Mouse (Mus musculus) adrenal gland, adult (tissue): ENCODE measurements around the gene Rev1.

Source experiments
- DNase-seq, 2 experiments: peaks; one replicate each; pipeline ENCODE4 v3.0.0; 2022 to 2023; ENCODE audit warnings: low spot score in 1 of 2; ENCODE audit not compliant: inconsistent age in 2 of 2

Gene Rev1

DNA sequence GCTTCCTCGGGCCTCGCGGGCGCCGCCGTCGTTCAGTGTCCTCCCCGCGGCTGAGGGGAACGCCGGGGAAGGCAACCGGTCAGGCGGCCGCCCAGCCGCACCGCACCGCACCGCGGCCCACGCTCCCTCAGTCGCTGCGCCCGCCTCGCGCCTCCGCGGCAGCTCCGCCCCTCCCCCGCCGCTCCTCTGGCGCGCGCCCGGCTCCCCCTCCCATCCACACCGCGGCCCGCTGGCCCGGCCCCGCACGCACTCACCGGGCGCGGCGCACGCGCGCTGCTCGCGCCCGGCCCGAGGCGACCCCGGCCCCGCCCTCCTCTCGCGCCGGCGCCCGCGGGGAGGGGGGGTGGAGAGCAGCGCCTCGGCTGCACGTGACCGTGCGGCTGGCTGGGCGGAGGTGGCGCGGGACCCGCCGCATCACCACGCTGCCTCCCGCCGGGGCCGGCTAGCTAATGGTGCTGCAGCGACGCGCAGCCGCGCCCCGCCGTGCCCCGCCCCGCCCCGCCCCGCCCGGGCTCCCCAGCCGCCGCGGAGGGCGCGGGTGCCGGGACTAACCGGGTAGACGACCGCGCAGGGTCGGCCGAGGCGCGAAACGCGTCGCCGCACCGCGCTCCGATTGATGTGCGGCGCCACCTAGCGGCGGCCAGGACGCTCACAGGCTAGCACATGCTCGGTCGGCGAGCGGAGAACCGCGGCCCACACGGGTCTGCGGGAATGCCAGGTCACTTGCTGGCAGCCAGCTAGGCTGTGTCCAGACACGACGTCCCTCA, at the start of gene Rev1:
Gene Rev1 (minus strand): TSS at position 301 of the 767 bp plus-strand sequence.
- peak; percentile 97 to 98 for DNase-seq

DNA sequence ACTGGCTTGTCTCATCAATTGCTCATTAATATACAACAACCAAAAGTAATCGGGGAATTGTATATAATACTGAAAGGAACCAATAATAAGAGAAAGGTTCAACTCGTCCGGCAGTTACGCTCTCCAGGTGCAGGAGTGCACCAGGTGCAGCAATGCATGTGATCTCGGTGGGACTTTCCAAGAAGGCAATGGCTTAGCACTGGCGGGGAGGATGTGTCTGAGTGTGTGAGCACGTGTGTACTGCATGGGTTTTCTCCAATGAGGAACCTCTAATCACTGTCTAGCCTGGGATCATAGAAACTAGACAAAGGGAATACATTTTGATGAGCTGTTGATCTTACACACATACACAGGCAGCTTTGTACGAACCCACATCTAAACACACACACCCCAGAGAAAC, 49.3 kb upstream of the Rev1 start:
- DNase-seq, result no peak

GRCm38 (mm10) chr1:38176077-38176476, 46.5 kb upstream of the Rev1 start:
- no peak for DNase-seq

DNA sequence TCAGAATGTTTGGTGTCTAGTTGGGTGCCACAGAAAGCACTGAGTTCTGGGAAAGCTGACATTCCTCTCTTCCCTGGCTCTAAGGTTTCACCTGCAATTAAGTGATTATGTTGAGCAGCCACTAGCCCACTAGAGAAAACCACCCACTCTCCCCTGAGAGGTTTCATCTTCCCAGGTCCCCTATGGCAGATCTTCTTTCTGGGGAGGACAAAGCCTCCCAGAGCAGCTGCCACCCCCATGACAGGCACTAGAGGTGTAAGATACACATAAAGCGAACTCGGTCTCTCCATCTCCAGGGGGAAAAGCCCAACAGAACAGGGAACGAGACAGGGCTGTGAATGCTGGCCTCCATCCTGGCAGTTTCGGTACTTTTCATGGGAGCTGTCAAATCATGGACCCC, 42.3 kb upstream of the Rev1 start:
- DNase-seq, result no peak

DNA sequence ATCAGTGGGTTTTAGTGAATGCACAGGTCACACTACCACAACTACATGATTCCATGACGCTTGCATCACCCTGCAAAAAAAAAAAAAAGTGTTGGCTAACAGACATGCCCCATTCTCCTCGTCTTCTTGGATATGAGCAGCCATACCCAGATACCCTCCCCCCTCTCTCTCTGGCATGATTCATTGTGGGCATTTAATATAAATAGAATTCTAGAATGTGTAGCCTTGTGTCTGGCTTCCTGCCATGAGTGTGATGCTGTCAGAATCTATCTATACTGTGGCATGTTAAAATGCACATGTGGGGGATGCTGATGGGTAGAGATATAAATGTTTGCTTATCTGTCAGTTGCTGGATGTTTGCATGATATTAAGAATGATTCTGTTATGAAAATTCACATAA, 36.1 kb upstream of the Rev1 start:
- DNase-seq, result no peak

GRCm38 (mm10) chr1:38150086-38150485, 20.5 kb upstream of the Rev1 start:
- no peak for DNase-seq

- no peak for DNase-seq
These were observed 16.4 kb upstream of the Rev1 start for GRCm38 (mm10) chr1:38146008-38146407.

- DNase-seq, result no peak
These were observed 11.8 kb upstream of the Rev1 start for GRCm38 (mm10) chr1:38141371-38141770.

DNA sequence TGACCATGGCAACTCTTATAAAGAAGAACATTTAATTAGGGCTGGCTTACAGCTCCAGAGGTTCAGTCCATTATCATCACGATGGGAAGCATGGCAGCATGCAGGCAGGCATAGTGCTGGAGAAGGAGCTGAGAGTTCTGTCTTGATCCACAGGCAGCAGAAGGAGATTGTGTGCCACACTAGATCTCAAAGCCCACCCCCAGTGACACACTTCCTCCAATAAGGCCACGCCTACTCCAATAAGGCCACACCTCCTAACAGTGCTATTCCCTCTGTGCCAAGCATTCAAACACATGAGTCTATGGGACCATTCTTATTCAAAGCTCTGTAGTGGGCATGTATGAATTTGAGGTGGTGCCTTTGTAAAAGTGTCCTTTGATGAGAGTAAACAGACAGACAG, 11.3 kb upstream of the Rev1 start:
- DNase-seq, result no peak

DNA sequence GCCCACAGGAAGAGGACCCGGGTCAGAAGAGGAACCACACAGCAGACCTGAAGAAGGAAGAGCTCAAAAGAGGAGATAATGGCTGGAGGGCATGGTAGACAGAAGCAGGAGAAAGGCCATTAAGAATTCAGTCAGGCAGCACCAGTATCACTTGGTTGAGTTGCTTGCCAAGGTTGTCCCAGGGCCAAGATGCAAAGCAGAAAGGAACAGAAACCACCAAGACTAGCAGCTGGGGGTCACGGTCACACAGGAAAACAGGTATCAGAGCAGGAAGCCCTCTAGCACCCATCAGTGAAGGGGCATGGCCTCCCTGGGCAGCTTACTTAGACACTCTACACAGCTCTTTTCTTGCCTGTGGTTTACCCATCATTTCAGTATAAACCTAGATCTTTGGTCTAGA, 9.8 kb upstream of the Rev1 start:
- no peak for DNase-seq

GRCm38 (mm10) chr1:38132942-38133341, 3.3 kb upstream of the Rev1 start:
- DNase-seq, result peak in 1 of 2 experiments; percentile 39

DNA sequence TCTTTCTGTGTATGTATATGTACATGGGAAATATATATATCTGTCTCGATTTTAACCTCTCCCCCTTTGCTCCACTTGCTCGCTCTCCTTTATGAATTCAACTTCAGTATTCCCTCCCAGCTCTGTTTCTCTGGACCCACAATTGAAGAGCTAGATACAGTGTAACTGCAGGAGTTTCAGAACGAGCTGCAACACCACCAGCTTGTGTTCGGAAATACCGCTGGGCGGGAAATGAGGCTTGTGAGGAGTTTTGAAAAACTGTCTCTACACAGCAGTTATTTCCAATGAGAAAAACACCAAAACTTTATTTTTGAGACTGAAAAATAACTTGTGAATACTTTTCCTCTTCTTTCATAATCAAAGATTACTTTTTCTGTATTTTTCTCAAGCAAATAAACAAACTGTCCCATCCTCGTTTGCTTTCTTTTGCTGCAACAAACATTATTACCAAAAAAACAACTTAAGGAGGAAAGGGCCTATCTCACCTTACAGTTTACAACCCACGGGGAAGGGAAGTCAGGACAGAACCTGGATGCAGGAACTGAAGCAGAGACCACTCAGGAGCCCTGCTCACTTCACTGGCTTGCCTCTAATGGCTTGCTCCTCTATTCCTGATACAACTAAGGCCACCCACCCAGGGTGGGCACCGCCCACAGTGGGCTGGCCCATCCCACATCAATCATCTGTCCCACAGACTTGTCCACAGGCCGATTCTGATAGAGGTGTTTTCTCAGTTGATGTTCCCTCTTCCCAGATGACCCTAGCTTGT, 1.3 kb upstream of the Rev1 start:
- DNase-seq, result peak in 1 of 2 experiments; percentile 23

- peak; percentile 81 to 89 for DNase-seq
These were observed 623 bp downstream of the Rev1 start for GRCm38 (mm10) chr1:38128919-38129436.

DNA sequence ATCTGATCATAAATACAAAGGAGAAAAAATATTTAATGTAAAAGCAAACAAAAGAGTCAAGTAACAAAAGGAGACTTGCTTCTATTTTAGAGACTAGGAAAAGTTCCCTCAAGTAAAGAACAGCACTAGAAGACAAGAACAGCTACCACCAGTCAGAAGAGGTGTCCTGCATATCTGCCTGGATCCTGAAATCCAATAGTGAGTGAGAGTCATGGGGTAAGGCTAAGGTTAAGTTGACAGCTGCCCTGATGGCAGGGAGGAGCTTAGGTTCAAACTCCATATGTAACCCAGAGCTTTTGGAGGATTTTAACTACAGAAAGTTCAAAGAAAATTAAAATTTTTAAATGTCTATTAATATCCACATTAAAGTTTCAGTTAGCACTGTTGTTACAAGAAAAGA, 2.6 kb downstream of the Rev1 start:
- DNase-seq, result no peak

- DNase-seq, result peak; percentile 21 to 64
These were observed 3.2 kb downstream of the Rev1 start for GRCm38 (mm10) chr1:38126426-38126825.

GRCm38 (mm10) chr1:38124261-38124660, 5.3 kb downstream of the Rev1 start:
- DNase-seq, result peak in 1 of 2 experiments; percentile 15

- DNase-seq, result no peak
These were observed 8.7 kb downstream of the Rev1 start for GRCm38 (mm10) chr1:38120877-38121276.

DNA sequence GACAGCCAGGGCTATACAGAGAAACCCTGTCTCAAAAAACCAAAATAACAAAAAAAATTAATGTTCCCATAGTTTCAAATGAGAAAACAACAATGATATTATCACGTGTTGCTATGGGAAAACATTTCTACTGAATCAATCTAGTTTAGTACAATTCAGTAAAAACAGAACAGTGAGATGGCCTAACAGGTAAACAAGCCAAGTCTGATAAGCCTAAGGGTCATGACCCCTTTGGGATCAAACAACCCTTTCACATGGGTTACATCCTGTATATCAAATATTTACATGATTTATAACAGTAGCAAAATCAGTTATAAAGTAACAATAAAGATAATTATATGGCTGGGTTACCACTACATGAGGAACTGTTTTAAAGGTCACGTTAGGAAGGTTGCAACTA, 11.0 kb downstream of the Rev1 start:
- DNase-seq, result no peak

GRCm38 (mm10) chr1:38109786-38110185, 19.8 kb downstream of the Rev1 start:
- DNase-seq, result no peak

GRCm38 (mm10) chr1:38103813-38104212, 25.8 kb downstream of the Rev1 start:
- no peak for DNase-seq

DNA sequence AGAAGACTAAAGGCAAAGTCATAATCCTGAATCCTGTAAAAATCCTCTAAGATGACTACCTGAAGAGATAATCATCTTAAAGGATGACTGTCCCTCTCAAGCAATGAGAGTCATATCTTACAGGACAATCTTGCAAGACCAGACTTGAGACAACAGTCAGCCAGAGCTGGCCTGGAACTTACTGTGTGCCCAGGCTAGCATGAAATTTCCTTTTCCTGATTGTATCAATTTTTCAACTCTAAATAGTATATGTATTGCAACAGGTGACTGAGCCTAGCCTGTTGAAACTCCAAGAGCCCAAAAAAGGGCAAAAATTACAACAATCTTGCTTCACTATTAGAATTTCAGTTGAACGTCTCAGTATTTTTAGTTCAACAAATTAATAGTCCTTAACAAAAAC, 26.4 kb downstream of the Rev1 start:
- DNase-seq, result no peak

DNA sequence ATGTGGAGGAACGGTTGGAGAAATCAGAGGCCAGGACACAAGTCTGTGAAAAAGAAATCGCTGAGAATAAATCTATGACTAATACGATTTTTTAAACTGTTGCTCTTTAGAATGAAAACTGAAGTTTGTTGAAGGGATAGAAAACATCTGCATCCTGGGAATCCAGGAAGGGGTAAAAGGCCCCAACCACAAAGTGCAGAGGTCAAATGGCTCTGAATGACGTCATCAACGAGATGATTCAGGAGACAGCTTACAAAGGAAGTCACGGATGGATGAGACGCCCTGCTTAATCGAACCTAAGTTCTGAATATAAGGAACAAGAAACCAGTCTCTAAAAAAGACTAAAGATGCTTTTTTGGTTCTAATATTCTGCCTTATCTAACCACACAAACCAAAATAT, 48.3 kb downstream of the Rev1 start:
- DNase-seq, result no peak
